Mouse (Mus musculus) neural tube, embryonic 15.5 days (tissue): ENCODE measurements at regions not wholly inside any gene's neighbourhood (a gene's known extent, or its start where the extent isn't known, plus 50 kb on each side); places are given as distances from the start of the nearest gene placed in this dataset.

ENCODE experiments used
- ATAC-seq: fragments of 200-750 bp; cut with Nextera tagmentation; 2 replicates; pipeline ENCODE4 v1.8.0; 2017; ENCODE audit warnings: mild to moderate bottlenecking, moderate TSS enrichment, moderate library complexity; ENCODE audit not compliant: low FRiP score
- H3K27ac ChIP-seq: fragments of 300-500 bp; sonication (generic); replicated peaks from 2 replicates; pipeline ENCODE4 v1.5.1; 2015; ENCODE audit warnings: mild to moderate bottlenecking, inconsistent platforms
- H3K27me3 ChIP-seq: fragments of 300-500 bp; sonication (generic); replicated peaks from 2 replicates; pipeline ENCODE4 v1.6.1; 2015; ENCODE audit warnings: inconsistent platforms
- H3K36me3 ChIP-seq: fragments of 300-500 bp; sonication (generic); 2 replicates; pipeline ENCODE4 v1.6.1; 2015; ENCODE audit warnings: inconsistent platforms
- H3K4me1 ChIP-seq: fragments of 300-500 bp; sonication (generic); 2 replicates; pipeline ENCODE4 v1.6.1; 2015; ENCODE audit warnings: inconsistent platforms
- H3K4me2 ChIP-seq: fragments of 300-500 bp; sonication (generic); 2 replicates; pipeline ENCODE4 v1.6.1; 2015; ENCODE audit warnings: inconsistent platforms, mild to moderate bottlenecking, moderate library complexity
- H3K4me3 ChIP-seq: fragments of 300-500 bp; sonication (generic); replicated peaks from 2 replicates; pipeline ENCODE4 v1.5.1; 2015; ENCODE audit warnings: mild to moderate bottlenecking, inconsistent platforms
- H3K9ac ChIP-seq: fragments of 300-500 bp; sonication (generic); replicated peaks from 2 replicates; pipeline ENCODE4 v1.6.1; 2015; ENCODE audit warnings: mild to moderate bottlenecking, inconsistent platforms
- H3K9me3 ChIP-seq: fragments of 300-500 bp; sonication (generic); replicated peaks from 2 replicates; pipeline ENCODE4 v1.6.1; 2016; ENCODE audit warnings: inconsistent platforms
- WGBS: fragments of 180-500 bp; shearing (Covaris S2); methylation state at CpG from one replicate; pipeline ENCODE4 v1.1.7; 2015; ENCODE audit warnings: mixed read lengths; 5-methylcytosine and 5-hydroxymethylcytosine counted together

GRCm38 (mm10) chr2:56083226-56083625 is 647.5 kb downstream of the Kcnj3 start:
- Histone ChIP-seq H3K4me1 (no peaks in the 10 kb centered on the region), H3K27ac (no peak overlapping the region), H3K36me3 (no peaks in the 10 kb centered on the region), H3K27me3 (no peaks in the 10 kb centered on the region), H3K9ac (no peak overlapping the region), H3K4me3 (no peak overlapping the region), H3K4me2 (no peak overlapping the region), H3K9me3 (no peaks in the 10 kb centered on the region)
- no peak for ATAC-seq
- WGBS, result 43% methylated on average over 1 of the region's 1 CpGs

- ATAC-seq, result no peak
- Histone ChIP-seq H3K36me3 (no peaks in the 10 kb centered on the region), H3K9me3 (no peaks in the 10 kb centered on the region), H3K4me1 (no peaks in the 10 kb centered on the region), H3K27me3 (no peaks in the 10 kb centered on the region), H3K4me3 (no peak overlapping the region), H3K9ac (no peak overlapping the region), H3K27ac (no peak overlapping the region), H3K4me2 (no peak overlapping the region)
- WGBS, result 44% methylated on average over 3 of the region's 3 CpGs
Measured at GRCm38 (mm10) chr2:56109531-56109930, 673.8 kb downstream of the Kcnj3 start.

GRCm38 (mm10) chr2:56109975-56110374 is 674.2 kb downstream of the Kcnj3 start:
- H3K4me2 ChIP-seq, result no peak overlapping the region
- no peak for ATAC-seq
- 71% methylated on average over 6 of the region's 6 CpGs for WGBS
- H3K4me3 ChIP-seq, result no peak overlapping the region
- H3K27ac ChIP-seq, result no peak overlapping the region
- no peaks in the 10 kb centered on the region for H3K9me3 ChIP-seq
- H3K27me3 ChIP-seq, result no peaks in the 10 kb centered on the region
- no peak overlapping the region for H3K9ac ChIP-seq
- H3K36me3 ChIP-seq, result no peaks in the 10 kb centered on the region
- H3K4me1 ChIP-seq, result no peaks in the 10 kb centered on the region

GRCm38 (mm10) chr2:56114469-56114868 is 678.7 kb downstream of the Kcnj3 start:
- no peak overlapping the region for H3K27ac ChIP-seq
- no peak overlapping the region for H3K4me3 ChIP-seq
- H3K9me3 ChIP-seq, result no peaks in the 10 kb centered on the region
- no peaks in the 10 kb centered on the region for H3K36me3 ChIP-seq
- no peaks in the 10 kb centered on the region for H3K4me1 ChIP-seq
- no peak for ATAC-seq
- 18% methylated on average over 3 of the region's 3 CpGs for WGBS
- no peaks in the 10 kb centered on the region for H3K27me3 ChIP-seq
- H3K4me2 ChIP-seq, result no peak overlapping the region
- H3K9ac ChIP-seq, result no peak overlapping the region

GRCm38 (mm10) chr2:56119368-56119767 is 683.6 kb downstream of the Kcnj3 start:
- 25% methylated on average over 6 of the region's 6 CpGs for WGBS
- ATAC-seq, result peak; percentile 59; the same call in 1 of the 2 replicates
- Histone ChIP-seq H3K27me3 (no peaks in the 10 kb centered on the region), H3K4me3 (no peak overlapping the region), H3K27ac (no peak overlapping the region), H3K9me3 (no peaks in the 10 kb centered on the region), H3K36me3 (no peaks in the 10 kb centered on the region), H3K4me2 (peak overlapping the region; percentile 22; the same call in 1 of the 2 replicates), H3K9ac (no peak overlapping the region), H3K4me1 (no peaks in the 10 kb centered on the region)

GRCm38 (mm10) chr2:56147107-56147615 is 711.4 kb downstream of the Kcnj3 start:
- Histone ChIP-seq H3K9me3 (no peaks in the 10 kb centered on the region), H3K4me3 (no peak overlapping the region), H3K27me3 (no peaks in the 10 kb centered on the region), H3K27ac (no peak overlapping the region), H3K4me2 (no peak overlapping the region), H3K36me3 (no peaks in the 10 kb centered on the region), H3K4me1 (no peaks in the 10 kb centered on the region), H3K9ac (no peak overlapping the region)
- WGBS, result 82% methylated on average over 6 of the region's 6 CpGs
- ATAC-seq, result no peak

GRCm38 (mm10) chr2:56196449-56196848 is 760.7 kb downstream of the Kcnj3 start:
- Histone ChIP-seq H3K4me2 (no peak overlapping the region), H3K36me3 (no peaks in the 10 kb centered on the region), H3K9me3 (no peaks in the 10 kb centered on the region), H3K27ac (no peak overlapping the region), H3K4me1 (no peaks in the 10 kb centered on the region), H3K9ac (no peak overlapping the region), H3K4me3 (no peak overlapping the region), H3K27me3 (no peaks in the 10 kb centered on the region)
- no peak for ATAC-seq
- 64% methylated on average over 8 of the region's 8 CpGs for WGBS

- H3K27ac ChIP-seq, result no peak overlapping the region
- H3K9me3 ChIP-seq, result no peaks in the 10 kb centered on the region
- no peaks in the 10 kb centered on the region for H3K36me3 ChIP-seq
- no peaks in the 10 kb centered on the region for H3K27me3 ChIP-seq
- no peak overlapping the region for H3K9ac ChIP-seq
- no peak for ATAC-seq
- H3K4me1 ChIP-seq, result no peaks in the 10 kb centered on the region
- H3K4me2 ChIP-seq, result no peak overlapping the region
- 77% methylated on average over 7 of the region's 7 CpGs for WGBS
- no peak overlapping the region for H3K4me3 ChIP-seq
Measured at GRCm38 (mm10) chr2:56227476-56227875, 791.7 kb downstream of the Kcnj3 start.

- Histone ChIP-seq H3K36me3 (no peaks in the 10 kb centered on the region), H3K9me3 (no peaks in the 10 kb centered on the region), H3K9ac (no peak overlapping the region), H3K27me3 (no peaks in the 10 kb centered on the region), H3K4me2 (no peak overlapping the region), H3K4me3 (no peak overlapping the region), H3K4me1 (no peaks in the 10 kb centered on the region), H3K27ac (no peak overlapping the region)
- no peak for ATAC-seq
- 83% methylated on average over 1 of the region's 1 CpGs for WGBS
Measured at GRCm38 (mm10) chr2:56233042-56233441, 797.3 kb downstream of the Kcnj3 start.

- Histone ChIP-seq H3K4me1 (peaks cover 3% of the 10 kb centered on the region; the same call in 1 of the 2 replicates), H3K9me3 (no peaks in the 10 kb centered on the region), H3K4me3 (no peak overlapping the region), H3K27ac (no peak overlapping the region), H3K27me3 (no peaks in the 10 kb centered on the region), H3K9ac (no peak overlapping the region), H3K36me3 (no peaks in the 10 kb centered on the region), H3K4me2 (no peak overlapping the region)
- WGBS, result 49% methylated on average over 10 of the region's 10 CpGs
- no peak; the same call in 1 of the 2 replicates for ATAC-seq
Measured at GRCm38 (mm10) chr2:56257044-56257954, 821.5 kb downstream of the Kcnj3 start.

GRCm38 (mm10) chr2:56304920-56305319 is 818.9 kb downstream of the Nr4a2 start:
- Histone ChIP-seq H3K4me3 (no peak overlapping the region), H3K9ac (no peak overlapping the region), H3K4me2 (no peak overlapping the region), H3K27me3 (no peaks in the 10 kb centered on the region), H3K4me1 (no peaks in the 10 kb centered on the region), H3K36me3 (no peaks in the 10 kb centered on the region), H3K9me3 (no peaks in the 10 kb centered on the region), H3K27ac (no peak overlapping the region)
- ATAC-seq, result no peak
- 95% methylated on average over 2 of the region's 2 CpGs for WGBS

GRCm38 (mm10) chr2:56321692-56322091 is 802.1 kb downstream of the Nr4a2 start:
- H3K27me3 ChIP-seq, result no peaks in the 10 kb centered on the region
- no peak overlapping the region for H3K9ac ChIP-seq
- H3K4me1 ChIP-seq, result no peaks in the 10 kb centered on the region
- no peak for ATAC-seq
- no peak overlapping the region for H3K27ac ChIP-seq
- H3K4me3 ChIP-seq, result no peak overlapping the region
- no peak overlapping the region for H3K4me2 ChIP-seq
- H3K36me3 ChIP-seq, result no peaks in the 10 kb centered on the region
- no peaks in the 10 kb centered on the region for H3K9me3 ChIP-seq
- 28% methylated on average over 7 of the region's 7 CpGs for WGBS
